Mouse (Mus musculus): ENCODE measurements at regions not wholly inside any gene's neighbourhood (a gene's known extent, or its start where the extent isn't known, plus 50 kb on each side); places are given as distances from the start of the nearest gene placed in this dataset.
"Not testable (repeated sequence)": the region's sequence is repeated elsewhere in the genome, so short reads cannot be mapped to it uniquely, and the experiment has no call there.

DNA sequence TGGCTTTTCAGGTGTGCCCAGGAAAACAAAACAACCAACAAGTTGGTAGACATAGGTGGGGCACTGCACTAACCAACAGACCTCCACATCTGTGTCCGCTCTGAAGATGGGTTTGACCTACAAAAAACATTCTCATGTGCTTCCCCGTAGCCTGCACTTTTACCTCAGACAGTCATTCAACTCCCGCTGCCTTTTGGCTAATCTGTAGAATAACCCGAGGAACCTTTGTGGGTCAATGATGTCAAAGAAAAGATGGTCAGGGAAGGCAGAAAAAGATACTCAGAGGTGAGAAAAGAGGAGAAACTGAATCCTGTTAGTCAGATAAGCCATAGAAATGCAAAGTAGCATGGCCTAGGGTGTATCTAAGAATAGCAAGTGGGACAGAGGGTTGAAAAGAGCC, 170.8 kb downstream of the Snx19 start:
- DNase-seq (ENCODE audit: low spot score in 2 of 2) = no peak
- intact Hi-C loops (cut with DNase I) = no loop called here

DNA sequence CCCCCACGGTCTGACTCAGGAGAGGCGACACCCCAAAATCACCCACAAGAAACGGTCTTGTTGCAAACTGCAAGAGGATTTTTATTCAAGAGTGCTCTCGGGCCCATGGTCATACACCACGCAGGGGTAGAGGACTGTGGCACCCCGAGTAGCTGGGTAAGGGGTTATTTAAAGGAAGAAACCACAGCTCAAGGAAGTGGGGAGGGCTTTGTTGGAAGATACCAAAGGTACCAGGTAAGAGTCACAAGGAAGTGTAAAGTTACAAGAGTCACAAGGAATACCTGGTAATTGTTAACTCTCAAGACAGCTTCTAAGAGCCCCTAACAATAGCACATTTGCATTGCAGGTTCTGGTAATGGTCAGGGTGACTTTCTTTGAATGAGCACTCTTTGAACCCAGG, 170.2 kb downstream of the Snx19 start:
- intact Hi-C loops (cut with DNase I); DNase-seq (ENCODE audit: low spot score in 2 of 2): not testable (repeated sequence)

DNA sequence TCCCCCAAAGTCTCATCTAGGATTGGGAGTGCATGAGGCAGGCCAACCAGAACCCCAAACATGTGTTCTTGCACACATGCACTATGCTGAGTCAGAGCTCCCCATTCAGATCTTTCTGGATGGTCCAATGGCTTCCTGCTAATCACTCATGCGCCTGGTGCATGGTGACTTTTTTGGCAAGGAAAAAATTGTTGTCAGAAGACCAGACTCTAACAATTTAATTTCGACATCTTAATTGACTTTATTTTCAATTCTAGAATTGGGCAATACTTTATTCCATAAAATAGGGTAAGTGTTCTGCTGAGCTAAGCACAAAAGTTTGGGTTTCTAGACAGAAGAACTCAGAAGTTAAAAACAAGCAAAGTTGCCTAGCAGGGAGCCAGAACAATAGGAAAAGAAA, 165.7 kb downstream of the Snx19 start:
- no peak for DNase-seq (ENCODE audit: low spot score in 2 of 2)
- intact Hi-C loops (cut with DNase I) = no loop called here

DNA sequence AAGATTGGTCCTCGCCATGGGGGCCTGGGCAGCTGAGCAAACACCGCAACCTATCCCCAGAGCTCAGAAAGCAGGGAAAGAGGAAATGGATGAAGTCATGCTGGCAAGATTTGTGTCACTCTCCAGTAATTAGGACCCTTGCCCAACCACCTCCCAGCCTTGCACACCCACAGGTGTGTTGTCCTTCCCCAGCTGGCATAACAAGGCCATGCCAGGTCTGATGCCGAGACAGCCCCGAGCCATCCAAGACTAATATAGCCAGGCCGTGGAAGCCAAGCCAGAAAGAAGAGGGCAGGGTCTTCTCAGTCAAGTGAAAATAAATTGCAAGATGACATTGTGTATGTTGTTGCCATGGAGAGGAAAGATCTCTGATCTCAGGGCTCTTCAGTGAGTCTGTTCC, 164.3 kb downstream of the Snx19 start:
- DNase-seq (ENCODE audit: low spot score in 2 of 2) = no peak
- intact Hi-C loops (cut with DNase I) = no loop called here

DNA sequence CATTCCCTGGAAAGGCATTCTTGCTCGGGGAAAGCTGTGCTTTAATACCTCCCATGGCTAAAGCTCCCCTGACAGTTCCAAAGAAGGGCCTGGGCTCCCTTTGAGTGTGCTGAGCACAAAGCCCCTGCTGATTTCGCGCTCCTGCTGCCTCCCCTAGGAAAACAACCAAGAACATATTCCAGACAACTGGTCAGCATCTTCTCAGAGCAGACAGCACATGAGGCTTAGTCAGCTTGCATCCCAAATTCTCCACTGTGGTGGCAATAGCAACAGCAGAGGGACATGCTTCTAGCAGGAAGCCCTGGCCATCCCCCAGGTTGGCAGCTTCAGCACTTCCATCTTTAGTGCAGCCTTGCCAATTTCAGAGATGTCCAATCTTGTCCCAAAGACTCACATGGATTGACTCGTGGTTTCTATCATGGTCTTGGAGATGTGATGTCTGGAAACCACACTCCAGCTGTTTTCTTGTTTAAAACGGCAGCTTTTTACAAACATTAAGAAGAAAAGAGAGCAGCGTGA, 163.8 kb downstream of the Snx19 start:
- peak; percentile 21 to 80 for DNase-seq (ENCODE audit: low spot score in 2 of 2)
- intact Hi-C loops (cut with DNase I) = no loop called here

DNA sequence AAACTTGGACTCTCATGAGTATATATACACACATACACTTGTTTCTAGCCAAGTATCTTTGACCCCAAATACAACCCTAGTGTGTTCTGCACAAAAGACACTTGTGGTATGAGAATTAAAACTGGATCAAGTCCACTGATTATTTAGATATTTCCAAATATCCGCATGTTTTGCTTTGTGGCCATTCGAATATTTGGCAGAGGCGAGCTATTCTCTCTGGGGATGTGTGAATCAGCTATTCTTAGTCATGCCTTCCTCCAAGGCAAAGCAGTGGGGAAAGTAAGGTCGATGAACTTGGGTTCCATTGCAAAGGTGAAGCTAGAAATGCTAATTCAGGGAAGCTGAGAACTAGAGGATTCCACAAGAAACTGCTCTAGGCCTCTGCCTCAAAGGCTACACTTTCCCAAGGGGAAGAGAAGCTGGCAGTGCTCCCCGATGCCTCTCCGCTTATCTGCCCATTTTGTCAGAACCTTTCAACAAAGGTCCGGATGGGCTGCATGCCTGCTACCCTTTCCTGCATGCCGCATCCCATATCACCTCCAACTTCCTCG, 154.4 kb downstream of the Snx19 start:
- no peak for DNase-seq (ENCODE audit: low spot score in 2 of 2)
- intact Hi-C loops (cut with DNase I) = no loop called here

DNA sequence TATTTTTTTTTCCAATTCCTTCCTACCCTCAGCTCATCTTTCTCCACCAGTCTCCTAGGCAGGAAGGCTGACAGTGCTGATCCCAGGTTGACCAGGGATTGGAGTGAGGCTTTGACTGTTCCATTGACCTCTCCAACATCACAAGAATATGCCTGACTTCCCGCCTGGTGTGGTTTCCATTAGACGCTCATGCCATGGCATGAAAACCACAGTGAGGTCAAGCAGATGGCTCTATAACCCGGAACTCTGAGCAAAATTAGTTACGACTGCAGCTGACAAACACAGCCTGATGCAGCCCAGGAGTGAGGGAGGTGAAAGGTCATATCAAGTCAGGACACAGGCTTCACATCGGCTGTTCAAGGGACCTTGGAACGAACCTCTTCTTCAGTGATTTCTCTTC, 153.6 kb downstream of the Snx19 start:
- no peak for DNase-seq (ENCODE audit: low spot score in 2 of 2)
- intact Hi-C loops (cut with DNase I) = no loop called here

DNA sequence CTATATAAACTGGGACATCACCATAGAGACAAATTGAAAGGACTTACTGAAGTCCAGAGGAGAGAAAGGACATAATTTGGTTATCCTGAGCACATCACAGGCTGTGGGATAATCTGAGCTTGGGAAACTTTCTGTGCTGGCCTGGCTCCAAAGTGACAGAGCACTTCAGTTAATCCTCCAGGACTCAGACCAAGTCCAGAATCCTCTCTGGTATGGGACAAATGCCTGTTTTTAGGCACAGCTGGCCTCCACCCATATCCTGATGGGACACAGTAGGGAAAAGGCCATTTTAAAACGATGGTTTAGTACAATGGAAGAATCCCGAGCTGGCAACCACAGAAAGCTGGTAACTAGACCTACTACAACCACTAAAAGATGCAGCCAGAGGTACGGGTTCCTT, 151.3 kb downstream of the Snx19 start:
- intact Hi-C loops (cut with DNase I) = no loop called here

DNA sequence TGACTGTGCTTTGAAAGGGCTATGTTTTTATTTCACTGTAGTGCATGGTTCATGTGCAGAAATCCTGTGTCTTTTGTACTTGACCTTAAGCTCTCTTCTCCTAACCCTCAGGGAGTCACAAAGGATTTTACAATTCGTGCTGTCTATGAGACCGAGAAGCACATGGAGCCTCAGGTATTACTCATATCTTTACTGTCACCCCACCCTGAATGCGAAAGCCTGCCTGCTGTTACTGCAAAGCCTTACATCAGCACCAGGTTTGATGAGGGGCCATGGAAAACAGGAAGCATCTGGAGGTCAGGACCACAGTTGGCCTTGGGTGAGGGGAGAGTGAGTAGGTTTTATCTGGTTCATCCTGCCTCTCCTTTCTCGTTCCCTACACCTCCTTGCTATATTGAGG, 150.3 kb downstream of the Snx19 start:
- no peak for DNase-seq (ENCODE audit: low spot score in 2 of 2)
- intact Hi-C loops (cut with DNase I) = no loop called here

More for the DNA sequence above, 151.3 kb downstream of the Snx19 start:
- DNase-seq (ENCODE audit: low spot score in 2 of 2) = no peak

DNA sequence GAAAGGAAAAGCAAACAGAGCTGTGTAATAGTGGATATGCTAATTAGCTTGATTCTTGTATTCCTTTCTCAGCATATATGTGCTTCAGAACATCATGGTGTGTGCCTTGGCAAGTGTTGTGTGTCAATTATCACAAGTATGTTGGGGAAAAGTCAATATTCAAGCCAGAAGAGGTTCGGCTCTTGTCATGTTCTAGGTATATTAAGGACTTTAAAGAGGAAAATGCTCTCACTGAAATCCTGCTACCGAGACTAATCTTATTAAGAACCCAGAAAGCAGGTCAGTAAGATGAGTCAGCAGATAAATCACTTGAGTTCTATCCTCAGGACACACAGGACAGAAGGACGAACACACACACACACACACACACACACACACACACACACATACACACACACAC, 148.6 kb downstream of the Snx19 start:
- intact Hi-C loops (cut with DNase I) = no loop called here
- no peak for DNase-seq (ENCODE audit: low spot score in 2 of 2)

DNA sequence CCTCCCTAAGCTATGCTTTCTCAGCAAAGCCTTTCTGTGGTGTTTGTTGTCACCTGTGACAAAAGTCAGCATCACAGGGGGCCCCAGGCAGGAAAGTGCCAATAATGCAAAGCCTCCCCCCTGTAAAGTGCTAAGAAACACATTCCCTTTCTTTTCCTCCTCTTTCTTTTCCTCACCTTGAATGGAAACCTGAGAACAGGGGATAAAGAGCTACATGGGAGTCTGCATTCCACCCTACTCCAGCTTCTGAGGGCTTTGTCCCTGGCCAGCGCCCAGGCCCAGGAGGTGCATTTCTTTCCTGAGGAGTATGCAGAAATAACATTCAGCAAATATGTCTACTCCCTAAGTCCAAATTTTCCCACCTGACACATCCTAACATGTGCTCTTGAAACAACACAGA, 146.4 kb downstream of the Snx19 start:
- no peak for DNase-seq (ENCODE audit: low spot score in 2 of 2)
- intact Hi-C loops (cut with DNase I) = no loop called here

DNA sequence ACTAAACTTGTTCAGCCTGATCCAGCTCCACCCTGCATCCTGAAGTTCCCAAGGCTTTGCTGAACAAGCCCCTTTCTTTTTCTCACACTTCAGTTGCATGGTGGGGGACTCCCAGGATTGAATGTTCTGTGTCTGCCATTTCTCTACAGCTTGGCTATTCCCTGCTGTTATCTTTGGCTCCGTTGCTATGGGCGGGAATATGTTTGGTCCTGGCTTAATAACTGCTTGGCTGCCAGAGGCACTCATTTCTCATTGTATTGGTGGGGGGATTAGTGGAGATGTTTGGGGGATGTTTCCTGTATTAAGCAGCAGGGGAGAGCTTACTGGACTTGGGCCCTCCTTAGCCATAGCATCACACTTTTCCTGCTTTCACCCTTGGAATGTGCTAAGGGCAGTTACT, 144.1 kb downstream of the Snx19 start:
- DNase-seq (ENCODE audit: low spot score in 2 of 2) = no peak
- intact Hi-C loops (cut with DNase I) = no loop called here

DNA sequence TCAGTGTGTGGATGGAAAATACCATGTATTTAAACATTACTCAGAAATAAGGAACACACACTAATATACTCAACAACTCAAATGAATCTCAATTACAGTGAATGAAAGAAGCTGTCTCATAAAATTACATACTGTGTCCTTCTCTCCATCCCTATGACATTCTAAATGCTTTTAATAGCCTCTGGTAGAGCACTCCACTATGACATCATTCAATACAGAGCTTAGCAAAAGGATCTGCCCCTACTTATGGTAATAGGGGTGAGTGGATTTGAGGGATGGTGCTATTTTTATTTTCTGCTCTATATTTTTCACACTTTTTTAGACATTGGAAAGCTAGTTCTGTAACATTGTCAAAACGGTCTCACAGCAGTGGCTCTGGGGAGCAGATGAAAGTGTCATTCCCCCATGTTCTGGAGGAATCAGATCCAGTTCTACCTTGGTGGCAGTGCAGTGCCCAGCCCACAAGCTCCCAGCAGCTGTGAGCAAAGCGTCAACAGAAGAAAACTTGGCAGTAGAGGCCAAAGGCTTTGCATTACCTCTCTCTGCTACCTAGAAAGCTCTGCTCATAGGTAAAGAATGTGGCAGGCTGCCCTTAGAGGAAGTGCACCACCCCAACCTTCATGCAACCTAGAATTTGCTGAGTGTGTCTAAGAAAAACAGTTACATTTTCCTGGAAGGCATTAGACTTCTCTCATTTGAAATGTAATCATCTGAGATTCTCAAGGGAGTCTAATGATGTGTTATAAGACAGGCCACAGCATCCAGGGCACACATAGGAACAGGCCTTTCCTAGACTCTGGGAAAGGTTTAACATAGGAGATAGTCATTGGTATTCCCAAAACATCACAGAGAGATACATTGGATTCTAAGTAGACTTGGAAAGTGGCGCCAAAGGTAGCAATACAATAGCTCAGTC, 138.1 kb downstream of the Snx19 start:
- peak in 1 of 2 experiments; percentile 2 for DNase-seq (ENCODE audit: low spot score in 2 of 2)
- intact Hi-C loops (cut with DNase I) = loop anchor here (5.0 kb wide), 1 partner anchor 73 kb away; no protein-coding TSS in a partner anchor

DNA sequence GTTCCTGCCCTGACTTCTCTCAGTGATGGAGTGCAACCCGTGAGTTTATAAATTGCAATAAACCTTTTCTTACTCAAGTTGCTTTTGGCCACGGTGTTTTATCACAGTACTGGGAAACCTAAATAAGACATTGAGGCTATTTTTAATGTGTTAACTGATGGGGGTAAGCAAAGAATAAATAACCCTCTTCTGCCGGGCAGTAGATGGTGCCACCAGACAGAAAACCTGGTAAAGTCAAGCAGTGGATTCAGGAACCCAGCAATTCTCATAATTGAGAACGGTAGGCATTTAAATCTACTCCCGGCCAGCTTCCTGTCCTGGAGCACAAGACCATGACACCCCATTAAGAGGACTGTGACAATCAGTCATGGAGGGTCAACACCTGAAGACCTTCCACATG, 136.5 kb downstream of the Snx19 start:
- intact Hi-C loops (cut with DNase I) = loop anchor here (2.0 to 5.0 kb wide), 2 partner anchors 71 to 373 kb away; no protein-coding TSS in a partner anchor
- DNase-seq (ENCODE audit: low spot score in 2 of 2) = no peak

DNA sequence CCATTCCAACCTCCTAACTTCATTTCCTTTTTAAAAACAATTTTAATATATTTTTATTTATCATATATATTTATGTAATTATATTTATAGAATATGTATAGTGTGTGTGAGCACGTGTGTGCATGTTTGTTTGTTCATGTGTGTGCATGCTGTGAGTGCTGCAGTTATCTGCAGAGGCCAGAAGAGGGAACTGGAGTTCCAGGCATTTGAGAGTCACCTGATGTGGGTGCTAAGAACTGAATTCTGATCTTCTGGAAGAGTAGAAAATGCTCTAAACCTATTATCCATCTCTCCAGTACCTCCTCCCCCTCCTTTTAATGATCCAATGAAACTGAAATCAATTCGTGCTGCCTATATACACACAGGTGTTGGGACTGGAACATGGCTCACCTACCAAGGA, 128.0 kb downstream of the Snx19 start:
- intact Hi-C loops (cut with DNase I) = no loop called here

DNA sequence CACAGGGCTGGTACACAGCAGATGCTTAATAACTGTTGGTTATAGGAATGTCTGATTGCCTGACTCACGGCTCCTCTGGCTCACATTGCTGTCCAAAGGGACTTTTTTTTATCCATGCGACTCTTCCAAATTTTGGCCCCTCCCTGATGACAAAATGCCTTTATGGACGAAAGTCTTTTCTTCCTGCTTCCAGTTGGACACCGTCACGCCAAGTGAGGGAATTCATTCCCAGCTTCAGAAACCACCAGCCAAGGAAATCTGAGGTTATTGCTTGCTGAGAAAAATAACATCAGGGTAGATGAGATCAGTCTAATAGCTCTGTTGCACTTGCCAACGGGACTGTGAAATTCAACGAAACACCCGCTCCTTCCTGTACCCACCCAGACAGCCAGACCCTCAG, 125.8 kb downstream of the Snx19 start:
- DNase-seq (ENCODE audit: low spot score in 2 of 2) = no peak
- intact Hi-C loops (cut with DNase I) = no loop called here

More for the DNA sequence above, 128.0 kb downstream of the Snx19 start:
- no peak for DNase-seq (ENCODE audit: low spot score in 2 of 2)

DNA sequence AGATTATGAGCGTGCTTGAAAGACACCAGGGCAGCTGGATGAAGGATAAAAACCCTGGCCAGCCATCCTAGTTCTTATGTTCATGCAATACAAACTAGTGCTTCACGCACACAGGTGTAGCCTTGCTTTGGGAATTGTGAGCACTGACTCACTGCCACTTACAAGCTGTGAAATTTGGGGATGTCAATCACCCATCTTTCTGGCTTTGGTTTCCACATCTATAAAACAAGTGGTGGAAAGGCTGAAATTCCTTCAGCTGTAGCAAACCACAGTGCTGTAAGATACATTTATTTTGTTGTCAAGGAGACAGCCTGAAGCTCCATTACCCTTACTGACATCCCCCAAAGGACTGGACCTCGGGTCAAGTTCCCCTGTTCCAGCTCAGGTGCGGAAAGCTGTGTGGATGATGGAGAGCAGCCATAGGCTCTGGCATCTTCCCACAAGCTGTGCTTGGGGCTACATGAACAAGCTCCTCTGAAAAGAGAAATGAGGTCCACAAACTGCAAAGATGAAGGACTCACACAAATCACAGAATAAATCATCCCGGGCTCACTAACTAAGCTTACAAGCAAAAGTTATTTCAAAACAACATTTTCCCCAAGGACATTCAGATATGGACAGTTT, 123.1 kb downstream of the Snx19 start:
- intact Hi-C loops (cut with DNase I) = no loop called here
- no peak for DNase-seq (ENCODE audit: low spot score in 2 of 2)

DNA sequence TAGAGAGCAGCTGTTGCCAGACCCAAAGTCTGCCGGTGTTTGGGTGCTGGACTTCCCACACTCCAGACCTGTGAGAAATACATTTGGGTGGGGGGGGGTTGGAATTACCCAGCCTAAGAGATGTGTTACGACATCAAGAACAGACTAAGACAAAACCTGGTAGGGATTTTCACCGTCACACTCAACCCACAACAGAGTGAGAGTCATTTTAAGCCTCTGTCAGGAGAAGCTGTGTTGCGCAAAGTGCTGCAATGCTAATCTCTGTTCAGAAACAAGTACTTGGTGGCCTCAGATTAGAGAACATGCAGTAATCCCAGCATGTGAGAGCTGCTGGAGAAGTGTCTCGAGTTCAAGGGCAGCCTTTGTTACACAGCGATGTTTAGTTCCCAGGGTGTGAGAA, 113.0 kb downstream of the Snx19 start:
- peak in 1 of 2 experiments; percentile 44 for DNase-seq (ENCODE audit: low spot score in 2 of 2)
- intact Hi-C loops (cut with DNase I) = no loop called here

DNA sequence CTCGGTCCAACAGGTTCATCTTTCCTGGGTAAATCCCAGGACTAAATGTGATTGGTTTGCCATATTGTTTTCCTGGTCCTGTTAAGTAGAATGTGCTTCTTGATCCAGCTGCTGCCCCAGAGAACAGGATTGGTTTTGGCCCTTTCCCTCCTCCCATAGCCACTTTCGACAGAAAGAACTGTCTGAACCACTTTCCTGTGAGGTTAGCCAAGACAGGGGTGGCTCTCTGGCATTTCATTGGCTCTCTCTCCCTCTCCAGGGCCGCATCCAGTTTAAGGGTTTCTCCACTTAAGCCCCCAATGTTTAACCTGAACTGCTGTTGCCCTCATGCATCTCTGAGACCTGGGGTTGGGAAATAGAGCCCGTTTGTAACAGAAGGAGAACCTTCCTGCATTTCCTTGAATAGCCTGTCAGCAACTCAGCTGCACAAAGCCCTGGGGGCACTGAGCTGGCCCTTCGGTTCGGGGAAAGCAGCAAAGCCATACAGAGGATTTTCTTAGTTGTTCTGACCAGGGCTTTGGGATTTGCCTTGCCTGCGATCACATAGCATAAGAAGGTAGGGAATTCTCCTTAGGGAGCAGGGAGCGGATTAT, 109.7 kb downstream of the Snx19 start:
- intact Hi-C loops (cut with DNase I) = no loop called here
- DNase-seq (ENCODE audit: low spot score in 2 of 2) = no peak

DNA sequence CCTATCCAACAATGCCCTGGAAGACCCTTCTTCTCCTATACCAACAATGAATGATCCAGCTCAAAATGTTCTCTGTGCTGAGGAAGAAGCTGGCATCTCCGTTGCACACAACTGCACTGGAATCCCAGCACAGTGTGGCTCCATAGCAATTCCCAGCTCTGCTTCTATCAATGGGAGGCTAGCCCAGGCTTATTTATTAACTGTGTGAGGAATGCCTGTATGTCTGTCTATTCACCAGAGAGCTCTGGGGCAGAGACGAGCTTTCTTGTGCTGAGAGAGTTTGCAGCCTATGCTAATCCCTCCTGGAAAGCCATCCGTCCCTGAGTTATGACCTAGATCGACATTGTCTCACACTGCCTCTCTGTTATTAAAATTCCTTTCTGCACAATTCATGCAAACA, 108.1 kb downstream of the Snx19 start:
- intact Hi-C loops (cut with DNase I) = no loop called here
- DNase-seq (ENCODE audit: low spot score in 2 of 2) = no peak

Measured in left cerebral cortex, postnatal 25 days (tissue).